Mouse (Mus musculus) ES-Bruce4 (cell line): Measurements from ENCODE around the gene Mrpl42. TPM values are rescaled to one million over a fixed set of nuclear protein-coding genes. Genes with fewer than 3 reads are reported as not detected.

ENCODE experiments used
- H3K27ac ChIP-seq: 2 replicates; pipeline ENCODE4 v1.5.1; 2012; ENCODE audit warnings: low read length, inconsistent platforms; ENCODE audit not compliant: insufficient read depth
- H3K27me3 ChIP-seq: 2 replicates; pipeline ENCODE4 v1.6.1; 2012; ENCODE audit warnings: mild to moderate bottlenecking, low read length, inconsistent platforms; ENCODE audit not compliant: control insufficient read depth, poor library complexity, insufficient read depth, severe bottlenecking
- H3K36me3 ChIP-seq: 2 replicates; pipeline ENCODE4 v1.6.1; 2012; ENCODE audit warnings: inconsistent platforms, mild to moderate bottlenecking, low read length, moderate library complexity; ENCODE audit not compliant: control insufficient read depth, poor library complexity, insufficient read depth, severe bottlenecking
- H3K4me1 ChIP-seq: one replicate; pipeline ENCODE4 v1.8.1; 2011; ENCODE audit warnings: low read length; ENCODE audit not compliant: control insufficient read depth, insufficient read depth
- H3K4me3 ChIP-seq: 2 replicates; pipeline ENCODE4 v1.5.1; 2011; ENCODE audit warnings: low read depth, mild to moderate bottlenecking, low read length
- H3K9ac ChIP-seq: 2 replicates; pipeline ENCODE4 v1.6.1; 2012; ENCODE audit warnings: low read depth, mild to moderate bottlenecking, inconsistent platforms; ENCODE audit not compliant: poor library complexity, severe bottlenecking
- H3K9me3 ChIP-seq: replicated peaks from 2 replicates; pipeline ENCODE4 v1.6.1; 2012; ENCODE audit warnings: mild to moderate bottlenecking, low read length, inconsistent platforms; ENCODE audit not compliant: control insufficient read depth, poor library complexity, insufficient read depth, severe bottlenecking
- CTCF ChIP-seq: IDR thresholded peaks from one replicate; pipeline ENCODE4 v1.8.1; 2011; ENCODE audit warnings: low read depth, low read length
- EP300 ChIP-seq: IDR thresholded peaks from 2 replicates; pipeline ENCODE4 v1.6.1; 2011; ENCODE audit warnings: low read depth, low read length; ENCODE audit not compliant: insufficient read depth
- POLR2A ChIP-seq: IDR thresholded peaks from one replicate; pipeline ENCODE4 v1.8.1; 2011; ENCODE audit warnings: low read length; ENCODE audit not compliant: insufficient read depth
- polyA plus RNA-seq: library from polyadenylated mRNA; stranded (reverse); fragments of >200 nt; gene quantifications from 2 replicates; pipeline ENCODE4 v1.2.4, GENCODE M21; 2011; ENCODE audit warnings: low read depth; ENCODE audit not compliant: missing spikeins, insufficient read depth, insufficient read length

Gene Mrpl42
- polyA plus RNA-seq, 1 experiment: 238 TPM

DNA sequence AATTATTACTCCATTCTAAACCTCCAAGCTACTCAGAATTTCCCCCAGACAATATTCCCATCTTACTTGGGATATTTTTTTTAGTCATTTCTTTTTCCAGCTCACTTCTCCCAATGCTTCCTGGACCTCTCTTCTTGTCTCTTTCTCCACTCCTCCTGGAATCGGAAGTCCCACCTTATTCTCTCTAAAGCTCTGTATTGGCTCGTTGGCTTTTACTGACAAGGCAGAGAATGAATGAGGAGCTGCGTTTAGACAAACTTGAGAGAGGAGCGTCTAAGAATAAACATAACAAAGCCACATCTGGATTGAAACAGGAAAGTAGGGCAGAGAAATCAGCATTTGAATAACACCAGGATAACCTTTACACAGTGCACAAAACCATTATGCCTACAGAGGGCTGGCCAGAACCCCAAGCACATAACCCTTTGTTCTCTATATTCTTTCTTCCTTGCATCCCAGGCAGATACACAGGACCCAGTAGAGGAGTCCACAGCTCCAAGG lies 40.6 kb downstream of the Mrpl42 start:
- Histone ChIP-seq H3K4me1 (peaks cover 8% of the 10 kb centered on the region), H3K4me3 (no peak overlapping the region; the same call in 1 of the 2 replicates), H3K36me3 (peaks cover 2% of the 10 kb centered on the region; the same call in 1 of the 2 replicates), H3K27ac (peak overlapping the region; percentile 84), H3K9me3 (no peaks in the 10 kb centered on the region), H3K27me3 (no peaks in the 10 kb centered on the region), H3K9ac (no peak overlapping the region)
- TF ChIP-seq EP300: no peak
- no peak for TF ChIP-seq POLR2A
- TF ChIP-seq CTCF: no peak

GRCm38 (mm10) chr10:95458050-95458806 lies 43.5 kb downstream of the Mrpl42 start:
- no peak overlapping the region for H3K27ac ChIP-seq
- no peak overlapping the region for H3K4me3 ChIP-seq
- peaks cover 2% of the 10 kb centered on the region; the same call in 1 of the 2 replicates for H3K36me3 ChIP-seq
- no peak overlapping the region for H3K9ac ChIP-seq
- TF ChIP-seq CTCF: no peak
- TF ChIP-seq POLR2A: no peak
- no peaks in the 10 kb centered on the region for H3K27me3 ChIP-seq
- H3K4me1 ChIP-seq: peaks cover 10% of the 10 kb centered on the region
- no peaks in the 10 kb centered on the region for H3K9me3 ChIP-seq

DNA sequence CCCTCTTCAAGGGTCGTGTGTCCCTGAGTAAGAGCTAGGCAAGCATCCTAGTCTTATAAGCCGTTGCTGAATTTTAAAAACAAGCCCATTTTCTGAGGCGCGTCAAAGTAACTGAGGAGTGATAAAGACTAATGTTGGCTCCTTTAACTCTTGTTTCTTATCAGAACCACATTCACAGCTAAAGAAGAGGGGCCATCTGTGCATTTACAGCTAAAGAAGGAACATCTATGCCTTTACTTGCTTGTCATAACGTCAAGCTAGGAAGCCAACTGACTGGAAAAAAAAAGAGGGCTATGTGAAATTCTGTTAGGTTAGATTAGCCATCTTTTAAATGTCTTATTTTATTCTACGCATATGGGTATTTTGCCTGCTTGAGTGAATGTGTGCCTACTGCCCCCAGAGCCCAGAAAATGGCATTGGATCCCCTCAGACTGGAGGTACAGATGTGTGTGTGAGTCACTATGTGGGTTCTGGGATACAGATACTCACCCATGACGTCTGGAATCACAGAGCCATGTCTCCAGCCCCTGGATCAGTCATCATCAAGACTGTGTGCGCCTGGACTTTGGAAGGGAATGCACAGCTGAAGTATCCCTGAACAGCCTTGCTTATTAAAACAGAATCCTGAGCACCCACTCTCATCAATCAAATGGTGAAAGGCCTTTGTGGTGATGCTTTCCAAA lies 44.2 kb downstream of the Mrpl42 start:
- no peaks in the 10 kb centered on the region for H3K9me3 ChIP-seq
- no peak for TF ChIP-seq CTCF
- TF ChIP-seq EP300: no peak
- no peak for TF ChIP-seq POLR2A
- no peak overlapping the region; the same call in 1 of the 2 replicates for H3K4me3 ChIP-seq
- H3K36me3 ChIP-seq: peaks cover 2% of the 10 kb centered on the region; the same call in 1 of the 2 replicates
- peaks cover 10% of the 10 kb centered on the region for H3K4me1 ChIP-seq
- H3K27ac ChIP-seq: no peak overlapping the region
- no peaks in the 10 kb centered on the region for H3K27me3 ChIP-seq
- H3K9ac ChIP-seq: no peak overlapping the region

GRCm38 (mm10) chr10:95456103-95456502 lies 45.6 kb downstream of the Mrpl42 start:
- H3K4me1 ChIP-seq: peaks cover 5% of the 10 kb centered on the region
- H3K27me3 ChIP-seq: no peaks in the 10 kb centered on the region
- no peak overlapping the region for H3K4me3 ChIP-seq
- H3K36me3 ChIP-seq: peaks cover 2% of the 10 kb centered on the region; the same call in 1 of the 2 replicates
- no peak overlapping the region for H3K9ac ChIP-seq
- TF ChIP-seq POLR2A (no peak), CTCF (no peak), EP300 (peak; percentile 97)
- H3K9me3 ChIP-seq: no peaks in the 10 kb centered on the region
- H3K27ac ChIP-seq: peak overlapping the region; percentile 76

DNA sequence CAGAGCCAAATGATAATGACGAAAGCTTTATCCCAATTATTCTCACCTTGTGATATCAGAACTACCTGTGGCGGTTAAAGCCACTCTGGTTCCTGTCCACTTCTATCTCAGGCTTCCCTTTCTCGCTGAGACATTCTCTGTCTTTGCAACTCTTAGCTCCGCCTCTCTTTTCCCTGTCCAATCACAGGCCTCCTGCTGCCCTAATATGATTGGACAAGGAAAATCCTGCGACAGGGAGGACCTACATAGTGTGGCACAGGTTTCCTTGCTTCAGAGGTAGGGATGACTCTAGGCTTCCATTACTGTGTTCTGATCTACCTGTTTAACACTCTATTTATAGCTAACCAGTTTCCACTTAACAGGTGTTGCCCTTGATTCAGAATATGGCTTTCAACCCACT lies 48.5 kb downstream of the Mrpl42 start:
- Histone ChIP-seq H3K27me3 (no peaks in the 10 kb centered on the region), H3K9ac (peak overlapping the region; percentile 50), H3K4me3 (peak overlapping the region; percentile 71), H3K4me1 (peaks cover 5% of the 10 kb centered on the region), H3K27ac (peak overlapping the region; percentile 62; the same call in 1 of the 2 replicates), H3K9me3 (no peaks in the 10 kb centered on the region), H3K36me3 (no peaks in the 10 kb centered on the region; the same call in 1 of the 2 replicates)
- TF ChIP-seq CTCF: no peak
- peak; percentile 15 for TF ChIP-seq POLR2A

GRCm38 (mm10) chr10:95449033-95449432 lies 52.7 kb downstream of the Mrpl42 start:
- Histone ChIP-seq H3K4me3 (no peak overlapping the region), H3K36me3 (0 out of 2 replicates have a peak, but pooled peaks cover 2% of the 10 kb centered on the region), H3K27me3 (no peaks in the 10 kb centered on the region), H3K9ac (no peak overlapping the region), H3K4me1 (no peaks in the 10 kb centered on the region), H3K27ac (no peak overlapping the region), H3K9me3 (no peaks in the 10 kb centered on the region)
- TF ChIP-seq EP300 (no peak), CTCF (no peak), POLR2A (no peak)
